ENCODE assay signal across 28 mouse cellular contexts in the genomic region with DNA sequence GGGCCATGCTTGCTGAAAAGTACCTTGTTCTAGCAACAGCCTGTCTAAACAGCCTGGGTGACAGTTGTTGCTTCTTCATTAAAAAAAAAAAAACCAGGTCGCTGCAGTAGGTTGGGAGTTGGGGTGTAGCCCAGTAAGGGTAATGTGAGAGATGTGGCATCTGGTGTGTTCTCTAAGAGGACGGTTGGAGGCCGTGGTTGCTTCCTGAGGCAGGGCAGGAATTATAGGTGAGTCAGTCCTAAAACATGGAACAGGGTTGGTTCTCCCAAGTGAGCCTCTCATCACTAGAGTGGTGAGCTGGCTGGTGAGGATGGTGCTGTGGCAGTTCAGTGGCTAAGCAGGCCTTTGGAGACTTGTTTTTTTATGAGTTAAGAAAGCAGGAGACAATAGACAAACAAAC.
DNase-seq lines count a peak whose midpoint lies in the region; ATAC-seq lines count a peak whose summit lies in the region.
"Had no signal": no experiment of that assay in that cellular context is flagged by ENCODE, and none has a peak within 500 bp of the region (broad histone marks: within the 10 kb centered on the region; RNA-seq: fewer than 3 reads in every experiment).

No protein-coding gene starts in this region.

- peak; percentile 35 for ATAC-seq in frontal cortex, adult (ENCODE audit: low TSS enrichment)
- no peak for ATAC-seq in hindbrain, embryonic 13.5 days (ENCODE audit: low FRiP score)
- ATAC-seq: forebrain, embryonic 13.5 days; intestine, postnatal 0 days; lung, postnatal 0 days; Patski had no signal

- intact Hi-C loops in left cerebral cortex, postnatal 4 days (cut with DNase I) = loop anchor here (5.0 kb wide), 1 partner anchor 282 kb away; a partner anchor contains a TSS

- H3K4me3 ChIP-seq in hindbrain, embryonic 13.5 days = no peak overlapping the region
- H3K4me3 ChIP-seq: forebrain, embryonic 13.5 days; heart, embryonic 12.5 days; limb, embryonic 15.5 days; liver, embryonic 13.5 days; midbrain, embryonic 12.5 days; myocyte; neural tube, embryonic 12.5 days had no signal

- H3K9me3 ChIP-seq in hindbrain, embryonic 13.5 days = no peaks in the 10 kb centered on the region
- H3K9me3 ChIP-seq: forebrain, embryonic 13.5 days; heart, embryonic 12.5 days; limb, embryonic 15.5 days; liver, embryonic 13.5 days; midbrain, embryonic 12.5 days; neural tube, embryonic 12.5 days had no signal

- no peaks in the 10 kb centered on the region for H3K4me1 ChIP-seq in hindbrain, embryonic 13.5 days (replicated peaks)
- H3K4me1 ChIP-seq: forebrain, embryonic 13.5 days; heart, embryonic 12.5 days; liver, embryonic 13.5 days; midbrain, embryonic 12.5 days; neural tube, embryonic 12.5 days had no signal

- H3K27ac ChIP-seq in hindbrain, embryonic 13.5 days = no peak overlapping the region
- H3K27ac ChIP-seq: forebrain, embryonic 13.5 days; hindbrain, embryonic 14.5 days; limb, embryonic 15.5 days; liver, embryonic 13.5 days; midbrain, embryonic 12.5 days; neural tube, embryonic 12.5 days had no signal

- H3K9ac ChIP-seq in hindbrain, embryonic 13.5 days = no peak overlapping the region
- H3K9ac ChIP-seq: forebrain, embryonic 13.5 days; heart, embryonic 12.5 days; hindbrain, embryonic 14.5 days; limb, embryonic 15.5 days; liver, embryonic 13.5 days; midbrain, embryonic 12.5 days; neural tube, embryonic 12.5 days had no signal

- no peak for DNase-seq in frontal cortex, postnatal 10 days (ENCODE audit: low spot score in 2 of 2)
- peak; percentile 13 for DNase-seq in left cerebral cortex, adult 11 months (ENCODE audit: low spot score)
- DNase-seq in left cerebral cortex, postnatal 4 days = no peak
- peak; percentile 64 for DNase-seq in layer of hippocampus, adult 9-11 months
- no peak for DNase-seq in urinary bladder, postnatal 4 days (ENCODE audit: low spot score in 2 of 2)
- DNase-seq: adrenal gland, postnatal 25 days; cerebellum, adult 2 months; cerebellum, postnatal 14 days; gastrocnemius, postnatal 25 days; heart, adult 18-20 months; heart, postnatal 4 days; kidney, adult 9 months; liver, embryonic 13.5 days; lung, adult 18-20 months; lung, postnatal 4 days had no signal

- H3K27me3 ChIP-seq in hindbrain, embryonic 13.5 days = no peaks in the 10 kb centered on the region
- H3K27me3 ChIP-seq: forebrain, embryonic 13.5 days; heart, embryonic 12.5 days; limb, embryonic 15.5 days; liver, embryonic 13.5 days; midbrain, embryonic 12.5 days; neural tube, embryonic 12.5 days; Patski had no signal

- 88% methylated on average over 3 of the region's 3 CpGs for WGBS in hindbrain, embryonic 13.5 days

- no peaks in the 10 kb centered on the region for H3K36me3 ChIP-seq in hindbrain, embryonic 13.5 days
- H3K36me3 ChIP-seq: G1E; heart, embryonic 12.5 days; limb, embryonic 15.5 days; liver, embryonic 13.5 days; midbrain, embryonic 12.5 days; neural tube, embryonic 12.5 days had no signal

- no peak overlapping the region for H3K4me2 ChIP-seq in hindbrain, embryonic 13.5 days
- H3K4me2 ChIP-seq: forebrain, embryonic 13.5 days; heart, embryonic 12.5 days; hindbrain, embryonic 14.5 days; limb, embryonic 15.5 days; liver, embryonic 13.5 days; midbrain, embryonic 12.5 days; neural tube, embryonic 12.5 days had no signal

Comparison
In these comparisons a context has a peak if more than half of its experiments do, and no peak if none do; other contexts are left out.
1. DNase-seq: peak in left cerebral cortex, adult 11 months (single experiment) and layer of hippocampus, adult 9-11 months (single experiment); none in frontal cortex, postnatal 10 days (0 of 2), left cerebral cortex, postnatal 4 days (single experiment) and urinary bladder, postnatal 4 days (0 of 2).